Mouse (Mus musculus) left cerebral cortex, postnatal 25 days (tissue): ENCODE measurements at regions not wholly inside any gene's neighbourhood (a gene's known extent, or its start where the extent isn't known, plus 50 kb on each side); places are given as distances from the start of the nearest gene placed in this dataset.

Experiments used
- DNase-seq, 2 experiments: peaks; one replicate each; pipeline ENCODE4 v3.0.0; 2022; ENCODE audit warnings: low spot score in 2 of 2, mixed read lengths in 1 of 2
- intact Hi-C: fragments of 180-260 bp; cut with DNase I; formaldehyde crosslinking; loops from one replicate; pipeline ENCODE4 v1.15.1; 2025

GRCm38 (mm10) chr5:43087077-43087476, 145.9 kb upstream of the Cpeb2 start:
- DNase-seq: no peak
- intact Hi-C loops: no loop called here

GRCm38 (mm10) chr5:43087907-43088387, 145.0 kb upstream of the Cpeb2 start:
- peak in 1 of 2 experiments; percentile 45 for DNase-seq
- intact Hi-C loops: no loop called here

DNA sequence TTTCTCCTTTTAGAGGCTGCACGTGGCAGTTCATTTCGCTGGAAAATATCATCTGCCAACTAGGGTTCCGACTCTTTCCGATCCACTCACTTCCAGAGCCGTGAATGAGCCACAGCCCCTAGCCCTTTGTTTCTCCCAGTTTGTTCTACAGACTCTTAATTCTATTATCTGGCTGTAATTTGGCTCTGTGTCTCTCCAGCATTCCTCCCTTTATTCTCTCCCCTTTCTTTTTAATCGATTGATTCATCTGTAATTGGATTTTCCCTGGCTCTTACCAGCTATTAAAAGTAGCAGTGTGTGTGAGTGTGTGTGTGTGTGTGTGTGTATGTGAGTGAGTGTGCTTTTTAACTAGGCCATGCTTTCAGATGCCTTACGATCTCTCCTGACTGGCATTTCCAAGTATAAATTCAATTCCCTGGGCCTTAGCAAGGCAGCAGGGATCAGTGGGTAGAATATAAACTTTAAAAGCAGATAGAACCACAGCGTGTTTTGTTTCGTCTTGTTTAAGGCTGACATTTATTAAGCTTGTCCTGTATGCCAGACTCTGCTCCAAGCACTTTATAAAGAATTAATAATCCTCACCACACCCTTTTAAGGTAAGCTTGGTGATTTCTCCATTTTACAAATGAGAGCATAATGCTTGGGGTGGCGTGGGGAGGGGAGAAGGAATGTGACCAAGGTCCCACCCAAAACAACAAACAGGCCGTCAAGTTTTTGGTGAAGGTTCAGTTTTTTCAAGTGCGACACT, 144.1 kb upstream of the Cpeb2 start:
- intact Hi-C loops: no loop called here
- no peak for DNase-seq

DNA sequence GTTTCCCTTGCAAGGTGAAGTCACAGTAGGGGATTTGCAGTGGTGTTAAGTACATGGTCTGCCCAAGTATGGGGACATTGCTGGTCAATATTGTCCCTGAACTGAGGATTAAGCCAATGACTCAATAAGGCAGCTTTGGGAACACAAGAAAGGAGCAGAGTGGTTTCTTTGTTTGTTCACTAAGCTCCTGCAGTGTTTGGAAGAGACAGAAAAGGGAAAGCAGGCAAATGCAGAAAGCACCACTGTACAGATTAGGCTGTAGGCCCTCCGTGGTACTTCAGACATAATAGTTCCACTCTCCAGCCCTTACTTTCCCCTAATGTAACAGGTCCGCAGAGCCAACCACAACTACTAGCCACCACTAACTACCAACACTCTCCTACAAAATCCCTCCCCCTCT, 143.5 kb upstream of the Cpeb2 start:
- intact Hi-C loops: no loop called here
- DNase-seq: no peak

GRCm38 (mm10) chr5:43089941-43090340, 143.0 kb upstream of the Cpeb2 start:
- intact Hi-C loops: no loop called here

GRCm38 (mm10) chr5:43093647-43094326, 139.2 kb upstream of the Cpeb2 start:
- intact Hi-C loops: no loop called here
- DNase-seq: no peak

More at GRCm38 (mm10) chr5:43089941-43090340, 143.0 kb upstream of the Cpeb2 start:
- no peak for DNase-seq

GRCm38 (mm10) chr5:43094329-43094898, 138.6 kb upstream of the Cpeb2 start:
- no peak for DNase-seq
- intact Hi-C loops: no loop called here

- intact Hi-C loops: no loop called here
- no peak for DNase-seq
These were observed 130.9 kb upstream of the Cpeb2 start for GRCm38 (mm10) chr5:43102000-43102459.

DNA sequence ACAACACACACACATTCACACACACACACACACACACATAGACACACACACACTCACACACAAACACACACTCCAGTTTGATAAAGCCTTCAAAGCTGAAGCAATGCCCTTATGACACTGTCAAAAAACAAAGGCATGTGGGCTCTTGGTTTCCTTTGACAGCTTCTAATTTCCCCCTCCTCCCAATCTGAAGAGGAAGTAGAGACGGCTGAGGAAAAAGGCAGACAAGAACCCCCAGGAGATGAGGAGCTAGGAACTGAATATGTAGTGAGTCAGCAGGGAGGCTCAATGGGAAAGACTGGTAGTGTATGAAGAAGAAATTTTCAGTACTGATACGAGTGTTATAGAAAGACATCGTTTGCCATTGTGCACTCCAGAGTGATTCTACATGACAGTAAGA, 130.4 kb upstream of the Cpeb2 start:
- DNase-seq: no peak
- intact Hi-C loops: no loop called here

GRCm38 (mm10) chr5:43103728-43104127, 129.2 kb upstream of the Cpeb2 start:
- DNase-seq: peak; percentile 34 to 46

GRCm38 (mm10) chr5:43105528-43105927, 127.4 kb upstream of the Cpeb2 start:
- no peak for DNase-seq
- intact Hi-C loops: no loop called here

More at GRCm38 (mm10) chr5:43103728-43104127, 129.2 kb upstream of the Cpeb2 start:
- intact Hi-C loops: no loop called here

GRCm38 (mm10) chr5:43107436-43108259, 125.3 kb upstream of the Cpeb2 start:
- intact Hi-C loops: no loop called here
- DNase-seq: no peak

DNA sequence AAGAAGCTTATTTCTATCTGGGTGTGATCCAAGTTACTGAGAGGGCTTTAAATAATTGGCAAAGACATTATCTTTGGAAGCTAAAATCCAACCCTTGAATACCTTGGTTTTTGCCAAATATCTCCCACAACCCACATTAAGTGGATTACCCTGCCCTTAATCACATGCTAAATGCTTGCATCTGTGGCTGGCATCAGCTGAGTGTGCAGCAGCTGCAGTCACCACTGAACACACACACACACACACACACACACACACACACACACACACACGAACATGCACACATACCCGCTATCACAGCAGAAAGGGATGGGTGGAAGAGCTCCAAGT, 124.7 kb upstream of the Cpeb2 start:
- intact Hi-C loops: no loop called here

GRCm38 (mm10) chr5:43110122-43110521, 122.8 kb upstream of the Cpeb2 start:
- no peak for DNase-seq
- intact Hi-C loops: no loop called here

More for the DNA sequence above, 124.7 kb upstream of the Cpeb2 start:
- DNase-seq: no peak

DNA sequence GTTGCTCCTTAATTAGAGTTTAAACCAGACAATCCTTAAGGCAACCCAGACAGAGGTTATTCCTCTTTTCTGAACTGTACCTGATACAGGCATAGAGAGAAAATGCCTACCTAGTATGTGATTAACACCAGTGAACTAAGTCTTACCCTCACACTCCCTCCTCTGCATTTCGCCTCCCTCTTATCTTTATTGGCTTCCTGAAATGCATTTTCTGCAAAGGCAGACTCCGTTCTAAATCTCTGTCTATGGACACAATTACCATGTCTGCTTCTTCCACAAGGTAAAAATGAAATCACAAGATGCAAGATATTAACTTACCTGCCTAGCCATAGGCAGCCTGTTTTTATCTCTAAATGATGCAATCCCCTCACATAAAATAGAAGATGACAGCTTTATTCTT, 121.2 kb upstream of the Cpeb2 start:
- intact Hi-C loops: no loop called here
- no peak for DNase-seq

DNA sequence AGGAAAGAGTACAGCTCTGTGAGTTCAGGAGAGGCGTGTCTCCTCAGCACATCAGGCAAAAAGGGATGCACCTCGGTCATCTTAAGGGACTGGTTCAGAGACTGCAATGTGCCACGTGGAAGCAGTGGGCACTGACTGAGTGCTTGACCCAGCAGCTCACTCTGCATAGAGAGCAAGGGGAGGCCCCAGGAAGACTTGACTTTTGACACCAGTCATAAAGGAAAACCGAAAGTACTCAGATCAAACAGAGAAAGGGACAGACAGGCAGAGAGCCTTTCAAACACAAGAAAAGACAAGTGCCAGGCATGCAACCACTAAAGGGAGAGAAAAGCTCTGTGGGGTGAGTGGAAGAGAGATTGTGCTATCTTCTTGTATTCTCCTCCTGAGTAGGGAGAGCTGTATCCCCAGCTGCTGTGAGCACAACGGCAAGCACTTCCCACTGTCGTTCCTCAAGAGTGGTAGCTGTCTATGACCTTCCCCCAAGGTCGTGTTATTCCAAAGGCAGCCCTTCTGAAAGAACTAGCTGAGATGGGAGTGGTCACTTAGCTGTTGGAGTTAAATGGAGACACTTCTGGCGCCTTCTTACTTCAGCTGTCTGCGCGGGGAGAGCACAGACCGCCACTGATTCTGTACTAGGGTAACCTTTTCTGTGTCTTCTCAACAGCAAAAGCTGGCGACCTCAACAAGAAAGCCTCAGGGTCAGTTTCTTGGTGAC, 119.4 kb upstream of the Cpeb2 start:
- intact Hi-C loops: no loop called here
- no peak for DNase-seq

GRCm38 (mm10) chr5:43115507-43115906, 117.5 kb upstream of the Cpeb2 start:
- DNase-seq: no peak
- intact Hi-C loops: no loop called here

DNA sequence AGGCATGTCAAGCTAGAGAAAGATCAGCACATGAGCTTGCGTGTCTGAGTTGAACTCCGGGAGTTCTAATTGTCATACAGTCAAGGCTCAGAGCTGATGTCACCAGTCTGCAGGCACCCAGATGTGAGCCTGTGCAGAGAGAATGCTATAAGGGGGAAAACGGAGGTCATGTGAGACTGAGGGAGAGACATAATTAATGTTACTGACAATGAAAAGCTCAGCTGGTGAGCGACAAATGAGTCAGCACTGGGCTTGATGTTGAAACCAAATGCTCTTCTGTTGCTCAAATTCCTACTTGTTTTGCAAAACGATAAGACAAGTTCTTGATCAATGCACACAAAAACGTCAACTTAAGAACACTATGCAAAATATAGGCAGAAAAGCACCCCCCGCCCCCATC, 116.1 kb upstream of the Cpeb2 start:
- peak in 1 of 2 experiments; percentile 19 for DNase-seq
- intact Hi-C loops: no loop called here

GRCm38 (mm10) chr5:43121065-43121464, 111.9 kb upstream of the Cpeb2 start:
- DNase-seq: no peak
- intact Hi-C loops: no loop called here
